Mouse (Mus musculus) spleen, adult 2 months (tissue): ENCODE data around the gene Limch1. TPM values are rescaled to one million over a fixed set of nuclear protein-coding genes. Genes with fewer than 3 reads are reported as not detected.

Experiments used
- DNase-seq, 2 experiments: peaks; one replicate each; pipeline versions ENCODE4 v3.0.0 to v3.0.0-alpha.2; 2012 to 2021; ENCODE audit warnings: low spot score in 2 of 2, low read depth in 1 of 2
- H3K27ac ChIP-seq: fragments of 200-500 bp; 2 replicates; pipeline ENCODE4 v1.5.1; 2012; ENCODE audit warnings: low read length, inconsistent platforms; ENCODE audit not compliant: insufficient read depth
- H3K27me3 ChIP-seq: fragments of 200-500 bp; 2 replicates; pipeline ENCODE4 v1.6.1; 2012; ENCODE audit warnings: mild to moderate bottlenecking, moderate library complexity, low read length, inconsistent platforms; ENCODE audit not compliant: control insufficient read depth, insufficient read depth
- H3K36me3 ChIP-seq: fragments of 200-500 bp; 2 replicates; pipeline ENCODE4 v1.6.1; 2012; ENCODE audit warnings: mild to moderate bottlenecking, low read length, inconsistent platforms; ENCODE audit not compliant: control insufficient read depth, insufficient read depth
- H3K4me1 ChIP-seq: fragments of 200-500 bp; 2 replicates; pipeline ENCODE4 v1.6.1; 2011; ENCODE audit warnings: inconsistent platforms; ENCODE audit not compliant: control insufficient read depth, insufficient read depth, insufficient read length
- H3K4me3 ChIP-seq: fragments of 200-500 bp; 2 replicates; pipeline ENCODE4 v1.5.1; 2011; ENCODE audit warnings: mild to moderate bottlenecking, inconsistent platforms; ENCODE audit not compliant: insufficient read depth, insufficient read length; ENCODE audit errors: extremely low read depth
- CTCF ChIP-seq: fragments of 200-500 bp; IDR thresholded peaks from 2 replicates; pipeline ENCODE4 v1.5.1; 2011; ENCODE audit warnings: mild to moderate bottlenecking, inconsistent platforms; ENCODE audit not compliant: insufficient read depth, insufficient read length, insufficient replicate concordance; ENCODE audit errors: extremely low read depth
- POLR2A ChIP-seq: fragments of 200-500 bp; IDR thresholded peaks from 2 replicates; pipeline ENCODE4 v1.6.1; 2011; ENCODE audit warnings: low read depth, low read length, inconsistent platforms
- WGBS: fragments of 180-500 bp; shearing (Covaris S2); methylation state at CpG from one replicate; pipeline ENCODE4 v1.1.7; 2018; 5-methylcytosine and 5-hydroxymethylcytosine counted together
- polyA plus RNA-seq: library from polyadenylated mRNA; depleted of rRNA; stranded (reverse); fragments of >200 nt; gene quantifications from 2 replicates; pipeline ENCODE4 v1.2.3, GENCODE M21; 2012

Gene Limch1
- polyA plus RNA-seq, 1 experiment, result 7.1 TPM

- Histone ChIP-seq H3K36me3 (no peaks in the 10 kb centered on the region), H3K4me1 (no peaks in the 10 kb centered on the region), H3K4me3 (no peak overlapping the region), H3K27me3 (no peaks in the 10 kb centered on the region), H3K27ac (no peak overlapping the region)
- 74% methylated on average over 6 of the region's 6 CpGs for WGBS
- TF ChIP-seq POLR2A, result no peak
- TF ChIP-seq CTCF, result no peak
- DNase-seq, result no peak
These were observed 159.2 kb downstream of the Limch1 start for GRCm38 (mm10) chr5:66904835-66905234.

GRCm38 (mm10) chr5:66908883-66909282, 163.3 kb downstream of the Limch1 start:
- Histone ChIP-seq H3K4me3 (no peak overlapping the region), H3K36me3 (no peaks in the 10 kb centered on the region), H3K4me1 (no peaks in the 10 kb centered on the region), H3K27ac (no peak overlapping the region), H3K27me3 (no peaks in the 10 kb centered on the region)
- TF ChIP-seq CTCF (no peak), POLR2A (no peak)
- no peak for DNase-seq
- 91% methylated on average over 9 of the region's 9 CpGs for WGBS

DNA sequence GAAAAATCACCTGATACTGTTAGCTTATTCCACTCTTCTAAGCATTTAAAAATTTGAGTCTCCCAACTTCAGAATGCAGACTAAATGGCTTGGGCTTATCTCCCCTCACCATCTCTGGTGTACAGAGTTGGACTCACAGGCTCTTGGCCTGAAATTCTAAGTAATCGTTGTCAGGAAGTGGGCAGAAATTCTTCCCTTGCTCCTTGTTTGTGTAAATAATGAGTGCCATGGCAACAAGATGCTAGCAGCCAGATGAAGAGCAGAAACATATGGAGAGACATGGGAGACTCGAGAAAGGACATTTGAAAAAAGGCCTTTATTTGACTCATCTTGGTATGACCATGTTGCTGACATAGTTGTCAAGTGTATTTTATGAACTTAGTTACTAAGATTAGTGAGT, 164.3 kb downstream of the Limch1 start:
- WGBS, result 58% methylated on average over 2 of the region's 2 CpGs

DNA sequence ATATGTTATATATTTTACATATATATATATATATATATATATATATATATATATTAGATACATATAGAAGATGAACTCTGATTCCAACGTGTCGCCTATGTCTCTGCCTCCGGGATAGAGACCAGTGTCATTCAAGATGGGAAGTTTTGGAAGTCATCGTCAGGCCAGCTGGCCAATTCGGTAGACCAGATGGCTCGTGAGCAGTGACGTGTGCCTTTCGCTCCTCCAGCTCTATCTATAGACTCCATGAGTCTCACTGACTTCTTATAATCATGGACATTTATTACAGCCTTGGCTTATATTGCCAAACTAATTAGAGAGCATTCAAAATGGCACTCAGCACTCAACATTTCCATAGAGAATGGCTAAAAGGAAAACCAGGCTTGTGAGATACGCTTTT, 165.0 kb downstream of the Limch1 start:
- DNase-seq, result no peak
- no peak for TF ChIP-seq CTCF
- no peak for TF ChIP-seq POLR2A
- 96% methylated on average over 9 of the region's 9 CpGs for WGBS
- Histone ChIP-seq H3K27me3 (no peaks in the 10 kb centered on the region), H3K36me3 (no peaks in the 10 kb centered on the region), H3K4me3 (no peak overlapping the region), H3K4me1 (no peaks in the 10 kb centered on the region), H3K27ac (no peak overlapping the region)

More for the DNA sequence above, 164.3 kb downstream of the Limch1 start:
- Histone ChIP-seq H3K4me3 (no peak overlapping the region), H3K36me3 (no peaks in the 10 kb centered on the region), H3K27me3 (no peaks in the 10 kb centered on the region), H3K4me1 (no peaks in the 10 kb centered on the region), H3K27ac (no peak overlapping the region)
- DNase-seq, result no peak
- TF ChIP-seq CTCF (no peak), POLR2A (no peak)

DNA sequence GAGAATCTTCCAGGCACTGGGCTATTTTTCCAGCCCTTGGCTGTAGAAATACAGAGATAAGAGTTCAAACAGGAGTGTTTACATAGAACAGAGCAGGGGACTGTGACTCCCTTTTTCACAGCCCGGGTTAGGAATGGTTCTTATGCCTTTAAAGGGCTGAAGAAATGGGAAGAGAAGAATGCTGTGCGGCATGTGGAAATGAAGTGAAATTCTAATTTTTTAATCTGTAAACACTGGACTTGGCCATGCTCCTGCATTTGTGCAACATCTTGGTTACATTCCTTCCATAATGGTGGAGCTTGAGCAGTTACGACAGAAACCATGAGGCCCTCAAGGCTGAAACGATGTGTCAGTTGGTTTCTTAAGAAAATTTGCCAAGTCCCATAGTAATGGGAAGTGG, 165.4 kb downstream of the Limch1 start:
- Histone ChIP-seq H3K4me1 (no peaks in the 10 kb centered on the region), H3K4me3 (no peak overlapping the region), H3K27me3 (no peaks in the 10 kb centered on the region), H3K36me3 (no peaks in the 10 kb centered on the region), H3K27ac (no peak overlapping the region)
- no peak for DNase-seq
- TF ChIP-seq POLR2A, result no peak
- TF ChIP-seq CTCF, result no peak
- WGBS, result 94% methylated on average over 4 of the region's 4 CpGs

DNA sequence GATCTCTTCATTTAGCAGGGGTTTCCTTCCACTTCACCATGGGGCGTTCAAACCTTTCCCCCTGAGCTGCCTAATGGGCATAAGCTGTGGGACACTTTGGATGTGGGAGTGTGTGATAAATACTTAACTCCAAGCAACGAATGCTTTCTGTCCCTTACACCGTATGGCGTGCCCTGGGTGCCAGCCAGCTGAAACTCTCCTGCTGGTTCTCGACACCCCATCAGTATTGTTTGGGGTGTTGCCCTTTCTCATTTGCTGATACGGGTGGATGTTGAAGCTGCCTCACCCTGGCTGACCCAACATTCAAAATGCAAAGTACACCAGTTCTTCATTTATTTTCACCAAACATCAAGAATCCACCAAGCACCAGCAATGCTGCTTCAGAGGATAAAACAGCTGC, 168.2 kb downstream of the Limch1 start:
- no peak overlapping the region for H3K4me3 ChIP-seq
- WGBS, result 87% methylated on average over 6 of the region's 6 CpGs
- no peaks in the 10 kb centered on the region for H3K4me1 ChIP-seq

GRCm38 (mm10) chr5:66917353-66918315, 172.0 kb downstream of the Limch1 start:
- no peak for TF ChIP-seq CTCF
- TF ChIP-seq POLR2A, result no peak
- Histone ChIP-seq H3K36me3 (no peaks in the 10 kb centered on the region), H3K4me1 (no peaks in the 10 kb centered on the region), H3K27me3 (no peaks in the 10 kb centered on the region), H3K27ac (no peak overlapping the region), H3K4me3 (no peak overlapping the region)
- DNase-seq, result no peak
- WGBS, result 83% methylated on average over 8 of the region's 8 CpGs

More for the DNA sequence above, 168.2 kb downstream of the Limch1 start:
- Histone ChIP-seq H3K27me3 (no peaks in the 10 kb centered on the region), H3K36me3 (no peaks in the 10 kb centered on the region), H3K27ac (no peak overlapping the region)
- DNase-seq, result no peak
- TF ChIP-seq CTCF, result no peak
- no peak for TF ChIP-seq POLR2A
